Mouse (Mus musculus): ENCODE data around the gene Fam117b. TPM values are rescaled to one million over a fixed set of nuclear protein-coding genes. Genes with fewer than 3 reads are reported as not detected.

Fam117b gene
- total and polyA plus RNA-seq, 3 experiments: 11.2 to 15.5 TPM; not detected in 1

GRCm38 (mm10) chr1:59878098-59878497 lies 34.7 kb upstream of the Fam117b start:
- Histone ChIP-seq H3K79me2 (ENCODE audit: control insufficient read depth, insufficient read depth, low read length, poor library complexity) (no peaks in the 10 kb centered on the region), H3K36me3 (ENCODE audit: control insufficient read depth in 1 of 2, insufficient read depth in 2 of 2, low read length in 2 of 2) (no peaks in the 10 kb centered on the region), H3K9ac (ENCODE audit: control insufficient read depth, low read depth, low read length, poor library complexity, severe bottlenecking) (no peak overlapping the region), H3K27me3 (ENCODE audit: control insufficient read depth in 1 of 2, insufficient read depth in 2 of 2, low read length in 2 of 2) (no peaks in the 10 kb centered on the region), H3K4me3 (ENCODE audit: control insufficient read depth in 1 of 2, insufficient read depth in 1 of 2, low read depth in 2 of 2, low read length in 2 of 2) (no peak overlapping the region), H3K4me1 (ENCODE audit: control insufficient read depth in 1 of 2, insufficient read depth in 2 of 2, low read length in 2 of 2) (no peaks in the 10 kb centered on the region), H3K9me3 (replicated peaks; ENCODE audit: insufficient read depth, low read length) (no peaks in the 10 kb centered on the region), H3K27ac (ENCODE audit: control insufficient read depth, low read depth, low read length) (no peak overlapping the region)
- no peak for DNase-seq (ENCODE audit: low read depth, low spot score)
- no peak for TF ChIP-seq MAZ (IDR thresholded peaks at IDR 0.05; ENCODE audit: low read depth, low read length)
- no peak for TF ChIP-seq CTCF (IDR thresholded peaks at IDR 0.05 in 2 of 3, conservative IDR thresholded peaks at IDR 0.05 in 1 of 3; ENCODE audit: control insufficient read depth in 1 of 3, insufficient read depth in 1 of 3, low read depth in 2 of 3, low read length in 3 of 3, poor library complexity in 1 of 3, severe bottlenecking in 1 of 3)
- no peak for TF ChIP-seq TCF12 (IDR thresholded peaks at IDR 0.05; ENCODE audit: low read depth, low read length)
- no peak for TF ChIP-seq ZC3H11A (IDR thresholded peaks at IDR 0.05; ENCODE audit: low read depth, low read length)
- TF ChIP-seq UBTF (IDR thresholded peaks at IDR 0.05; ENCODE audit: borderline replicate concordance, insufficient read depth, low read depth, low read length): no peak
- no peak for TF ChIP-seq ETS1 (IDR thresholded peaks at IDR 0.05; ENCODE audit: low read depth, low read length)
- TF ChIP-seq MYB (IDR thresholded peaks at IDR 0.05; ENCODE audit: low read depth, low read length): no peak
- no peak for TF ChIP-seq SMC3 (IDR thresholded peaks at IDR 0.05; ENCODE audit: low read depth, low read length)
- no peak for TF ChIP-seq MEF2A (IDR thresholded peaks at IDR 0.05; ENCODE audit: extremely low read depth, insufficient replicate concordance, low read depth, low read length, poor library complexity, severe bottlenecking)
- TF ChIP-seq GATA1 (IDR thresholded peaks at IDR 0.05; ENCODE audit: low read depth, low read length): no peak
- no peak for TF ChIP-seq ZNF384 (IDR thresholded peaks at IDR 0.05; ENCODE audit: low read depth, low read length)
- TF ChIP-seq CHD2 (IDR thresholded peaks at IDR 0.05; ENCODE audit: low read length): no peak
- TF ChIP-seq POLR2A (IDR thresholded peaks at IDR 0.05; ENCODE audit: control insufficient read depth in 1 of 2, insufficient read depth in 1 of 2, low read depth in 1 of 2, low read length in 2 of 2, poor library complexity in 1 of 2): no peak

- H3K4me3 ChIP-seq (ENCODE audit: control insufficient read depth in 1 of 2, insufficient read depth in 1 of 2, low read depth in 2 of 2, low read length in 2 of 2): no peak overlapping the region
- H3K9ac ChIP-seq (ENCODE audit: control insufficient read depth, low read depth, low read length, poor library complexity, severe bottlenecking): no peak overlapping the region
- TF ChIP-seq ZC3H11A (IDR thresholded peaks at IDR 0.05; ENCODE audit: low read depth, low read length) (peak; percentile 97), SMC3 (IDR thresholded peaks at IDR 0.05; ENCODE audit: low read depth, low read length) (peak; percentile 97), CTCF (IDR thresholded peaks at IDR 0.05 in 2 of 3, conservative IDR thresholded peaks at IDR 0.05 in 1 of 3; ENCODE audit: control insufficient read depth in 1 of 3, insufficient read depth in 1 of 3, low read depth in 2 of 3, low read length in 3 of 3, poor library complexity in 1 of 3, severe bottlenecking in 1 of 3) (peak in 2 of 3 experiments; percentile 95 to 99; a peak in 5 of 6 replicates), TAL1 (IDR thresholded peaks at IDR 0.05; ENCODE audit: low read length) (no peak), RAD21 (IDR thresholded peaks at IDR 0.05; ENCODE audit: low read depth, low read length) (peak; percentile 100), ZKSCAN1 (IDR thresholded peaks at IDR 0.05; ENCODE audit: low read depth, low read length) (no peak)
- H3K36me3 ChIP-seq (ENCODE audit: control insufficient read depth in 1 of 2, insufficient read depth in 2 of 2, low read length in 2 of 2): no peaks in the 10 kb centered on the region
- no peaks in the 10 kb centered on the region for H3K4me1 ChIP-seq (ENCODE audit: control insufficient read depth in 1 of 2, insufficient read depth in 2 of 2, low read length in 2 of 2)
- H3K27me3 ChIP-seq (ENCODE audit: control insufficient read depth in 1 of 2, insufficient read depth in 2 of 2, low read length in 2 of 2): no peaks in the 10 kb centered on the region
- peak; percentile 84 for DNase-seq (ENCODE audit: low read depth, low spot score)
- H3K9me3 ChIP-seq (replicated peaks; ENCODE audit: insufficient read depth, low read length): no peaks in the 10 kb centered on the region
- H3K27ac ChIP-seq (ENCODE audit: control insufficient read depth, low read depth, low read length): no peak overlapping the region
- no peaks in the 10 kb centered on the region for H3K79me2 ChIP-seq (ENCODE audit: control insufficient read depth, insufficient read depth, low read length, poor library complexity)
These were observed 29.3 kb upstream of the Fam117b start for GRCm38 (mm10) chr1:59883349-59884134.
